Mouse (Mus musculus) embryonic facial prominence, embryonic 14.5 days (tissue): ENCODE data around the gene Cd2bp2. TPM values are rescaled to one million over a fixed set of nuclear protein-coding genes. Genes with fewer than 3 reads are reported as not detected.

Source experiments
- ATAC-seq: fragments of 200-750 bp; cut with Nextera tagmentation; 2 replicates; pipeline ENCODE4 v1.8.0; 2017; ENCODE audit warnings: low read depth, moderate number of reproducible peaks, moderate TSS enrichment
- DNase-seq: peaks from one replicate; pipeline ENCODE4 v3.0.0-alpha.2; 2015; ENCODE audit warnings: low spot score
- H3K27ac ChIP-seq: fragments of 300-500 bp; sonication (generic); replicated peaks from 2 replicates; pipeline ENCODE4 v1.5.1; 2014; ENCODE audit warnings: low read depth, mild to moderate bottlenecking, low read length, moderate library complexity
- H3K27me3 ChIP-seq: fragments of 300-500 bp; sonication (generic); replicated peaks from 2 replicates; pipeline ENCODE4 v1.6.1; 2014; ENCODE audit warnings: low read length; ENCODE audit not compliant: control insufficient read depth, insufficient read depth
- H3K36me3 ChIP-seq: fragments of 300-500 bp; sonication (generic); 2 replicates; pipeline ENCODE4 v1.6.1; 2014; ENCODE audit warnings: low read length, mixed read lengths; ENCODE audit not compliant: control insufficient read depth, insufficient read depth
- H3K4me1 ChIP-seq: fragments of 300-500 bp; sonication (generic); 2 replicates; pipeline ENCODE4 v1.6.1; 2014; ENCODE audit warnings: antibody characterized with exemption, low read length; ENCODE audit not compliant: control insufficient read depth, insufficient read depth
- H3K4me2 ChIP-seq: fragments of 300-500 bp; sonication (generic); 2 replicates; pipeline ENCODE4 v1.6.1; 2014; ENCODE audit warnings: low read depth, mild to moderate bottlenecking, low read length, moderate library complexity, mixed read lengths
- H3K4me3 ChIP-seq: fragments of 300-500 bp; sonication (generic); 2 replicates; pipeline ENCODE4 v1.5.1; 2014; ENCODE audit warnings: low read depth, mild to moderate bottlenecking, low read length
- H3K9ac ChIP-seq: fragments of 300-500 bp; sonication (generic); 2 replicates; pipeline ENCODE4 v1.6.1; 2014; ENCODE audit warnings: low read depth, mild to moderate bottlenecking, low read length, moderate library complexity, mixed read lengths
- H3K9me3 ChIP-seq: fragments of 300-500 bp; sonication (generic); 2 replicates; pipeline ENCODE4 v1.6.1; 2016; ENCODE audit warnings: low read length; ENCODE audit not compliant: control insufficient read depth
- WGBS: fragments of 180-500 bp; shearing (Covaris S2); extraction: QIAGEN DNeasy Blood & Tissue Kit; methylation state at CpG from one replicate; pipeline ENCODE4 v1.1.7; 2014; 5-methylcytosine and 5-hydroxymethylcytosine counted together
- polyA plus RNA-seq: library from polyadenylated mRNA; unstranded; fragments of >200 nt; fragmentation: Nextera tagmentation; extraction: Ambion mirVana; gene quantifications from 2 replicates; pipeline ENCODE4 v1.2.1, GENCODE M21; 2014

Cd2bp2 gene
- polyA plus RNA-seq, 1 experiment from 2014 or later, result 45.4 TPM

- peak overlapping the region; percentile 96 for H3K9ac ChIP-seq
- no peak for DNase-seq
- H3K9me3 ChIP-seq, result no peaks in the 10 kb centered on the region
- H3K27me3 ChIP-seq, result no peaks in the 10 kb centered on the region
- peak overlapping the region; percentile 80 for H3K27ac ChIP-seq
- ATAC-seq, result no peak
- peak overlapping the region; percentile 85 for H3K4me2 ChIP-seq
- peak overlapping the region; percentile 90 for H3K4me3 ChIP-seq
- under 1% methylated on average over 41 of the region's 53 CpGs for WGBS
- peaks cover 17% of the 10 kb centered on the region for H3K4me1 ChIP-seq
- peaks cover 15% of the 10 kb centered on the region for H3K36me3 ChIP-seq
Observed at GRCm38 (mm10) chr7:127207374-127208294, 11.8 kb upstream of the Cd2bp2 start.

- Histone ChIP-seq H3K27me3 (no peaks in the 10 kb centered on the region), H3K27ac (no peak overlapping the region)
Observed at GRCm38 (mm10) chr7:127206606-127207005, 10.8 kb upstream of the Cd2bp2 start.

GRCm38 (mm10) chr7:127196484-127196883 lies 634 bp upstream of the Cd2bp2 start:
- Histone ChIP-seq H3K4me2 (peak overlapping the region; percentile 75), H3K27me3 (no peaks in the 10 kb centered on the region), H3K9me3 (no peaks in the 10 kb centered on the region), H3K4me1 (peaks cover 8% of the 10 kb centered on the region), H3K27ac (peak overlapping the region; percentile 93), H3K36me3 (peaks cover 76% of the 10 kb centered on the region), H3K9ac (peak overlapping the region; percentile 72), H3K4me3 (peak overlapping the region; percentile 66)
- ATAC-seq (no peak), DNase-seq (no peak)
- 59% methylated on average over 11 of the region's 11 CpGs for WGBS

More at GRCm38 (mm10) chr7:127206606-127207005, 10.8 kb upstream of the Cd2bp2 start:
- WGBS, result 48% methylated on average over 2 of the region's 2 CpGs
- DNase-seq (no peak), ATAC-seq (no peak)
- Histone ChIP-seq H3K9me3 (no peaks in the 10 kb centered on the region), H3K4me2 (peak overlapping the region; percentile 85), H3K9ac (peak overlapping the region; percentile 96), H3K36me3 (peaks cover 24% of the 10 kb centered on the region), H3K4me1 (peaks cover 17% of the 10 kb centered on the region), H3K4me3 (peak overlapping the region; percentile 90)

- H3K27ac ChIP-seq, result peak overlapping the region; percentile 90
- no peaks in the 10 kb centered on the region for H3K27me3 ChIP-seq
- ATAC-seq, result no peak
- peak overlapping the region; percentile 75 for H3K4me2 ChIP-seq
- WGBS, result 60% methylated on average over 7 of the region's 7 CpGs
- no peak for DNase-seq
- peaks cover 8% of the 10 kb centered on the region for H3K4me1 ChIP-seq
- peaks cover 62% of the 10 kb centered on the region for H3K36me3 ChIP-seq
- no peaks in the 10 kb centered on the region for H3K9me3 ChIP-seq
- peak overlapping the region; percentile 66 for H3K4me3 ChIP-seq
- H3K9ac ChIP-seq, result peak overlapping the region; percentile 76
Observed at GRCm38 (mm10) chr7:127194633-127195029, 1.2 kb downstream of the Cd2bp2 start.

GRCm38 (mm10) chr7:127194011-127194632 lies 1.7 kb downstream of the Cd2bp2 start:
- WGBS, result 96% methylated on average over 17 of the region's 17 CpGs
- DNase-seq (no peak), ATAC-seq (no peak)
- H3K4me1 ChIP-seq, result peaks cover 8% of the 10 kb centered on the region
- no peaks in the 10 kb centered on the region for H3K27me3 ChIP-seq
- no peak overlapping the region for H3K27ac ChIP-seq
- H3K9me3 ChIP-seq, result no peaks in the 10 kb centered on the region
- peak overlapping the region; percentile 66 for H3K4me3 ChIP-seq
- H3K36me3 ChIP-seq, result peaks cover 57% of the 10 kb centered on the region
- 0 out of 2 replicates have a peak overlapping the region, but pooled peaks have one; percentile 30 for H3K9ac ChIP-seq
- H3K4me2 ChIP-seq, result peak overlapping the region; percentile 75

GRCm38 (mm10) chr7:127192989-127193388 lies 2.9 kb downstream of the Cd2bp2 start:
- Histone ChIP-seq H3K27ac (no peak overlapping the region), H3K27me3 (no peaks in the 10 kb centered on the region), H3K36me3 (peaks cover 46% of the 10 kb centered on the region), H3K9me3 (no peaks in the 10 kb centered on the region), H3K4me3 (no peak overlapping the region), H3K9ac (no peak overlapping the region), H3K4me1 (peaks cover 8% of the 10 kb centered on the region), H3K4me2 (no peak overlapping the region)
- 99% methylated on average over 5 of the region's 5 CpGs for WGBS
- no peak for ATAC-seq
- DNase-seq, result no peak

- WGBS, result 84% methylated on average over 6 of the region's 6 CpGs
- no peak overlapping the region for H3K4me2 ChIP-seq
- ATAC-seq, result no peak
- H3K27me3 ChIP-seq, result no peaks in the 10 kb centered on the region
- H3K4me3 ChIP-seq, result no peak overlapping the region
- no peak overlapping the region for H3K27ac ChIP-seq
- no peak overlapping the region for H3K9ac ChIP-seq
- peaks cover 8% of the 10 kb centered on the region for H3K4me1 ChIP-seq
- H3K9me3 ChIP-seq, result no peaks in the 10 kb centered on the region
- H3K36me3 ChIP-seq, result peaks cover 34% of the 10 kb centered on the region
- no peak for DNase-seq
Observed at GRCm38 (mm10) chr7:127190672-127191071, 5.2 kb downstream of the Cd2bp2 start.

- H3K4me3 ChIP-seq, result no peak overlapping the region
- H3K9ac ChIP-seq, result no peak overlapping the region
- H3K36me3 ChIP-seq, result peaks cover 25% of the 10 kb centered on the region
- H3K4me2 ChIP-seq, result no peak overlapping the region
- 79% methylated on average over 17 of the region's 17 CpGs for WGBS
- no peaks in the 10 kb centered on the region for H3K9me3 ChIP-seq
- no peaks in the 10 kb centered on the region for H3K27me3 ChIP-seq
- ATAC-seq (peak; percentile 23; the same call in 1 of the 2 replicates), DNase-seq (no peak)
- no peaks in the 10 kb centered on the region for H3K4me1 ChIP-seq
- H3K27ac ChIP-seq, result no peak overlapping the region
Observed at GRCm38 (mm10) chr7:127188305-127189276, 7.3 kb downstream of the Cd2bp2 start.
